Mouse (Mus musculus): Measurements from ENCODE around the gene Pdhb.

GRCm38 (mm10) chr14:8117371-8117770, 55.5 kb downstream of the Pdhb start:
- no peak for TF ChIP-seq CTCF (IDR thresholded peaks at IDR 0.05 in 2 of 3, conservative IDR thresholded peaks at IDR 0.05 in 1 of 3; ENCODE audit: control insufficient read depth in 1 of 3, insufficient read depth in 1 of 3, low read depth in 2 of 3, low read length in 3 of 3, poor library complexity in 1 of 3, severe bottlenecking in 1 of 3)
- no peak for TF ChIP-seq EP300 (IDR thresholded peaks at IDR 0.05; ENCODE audit: low read depth in 1 of 2, low read length in 2 of 2)
- TF ChIP-seq POLR2A (IDR thresholded peaks at IDR 0.05; ENCODE audit: control insufficient read depth in 1 of 2, insufficient read depth in 1 of 2, low read depth in 1 of 2, low read length in 2 of 2, poor library complexity in 1 of 2), result no peak
- no peak for TF ChIP-seq MAX (IDR thresholded peaks at IDR 0.05; ENCODE audit: low read length)
- no peak for TF ChIP-seq ELF1 (IDR thresholded peaks at IDR 0.05; ENCODE audit: low read depth, low read length)
- no peak for TF ChIP-seq GATA1 (IDR thresholded peaks at IDR 0.05; ENCODE audit: low read depth, low read length)
- TF ChIP-seq JUND (IDR thresholded peaks at IDR 0.05; ENCODE audit: low read depth, low read length), result no peak

Data from MEL (cell line).